ENCODE assay signal across 9 mouse cellular contexts in genomic region chr8:13529011-13529840, GRCm38 (mm10). TPM values are rescaled to one million over a fixed set of nuclear protein-coding genes. Genes with fewer than 3 reads are reported as not detected.
DNase-seq lines count a peak whose midpoint lies in the region; ATAC-seq and TF ChIP-seq lines count a peak whose summit lies in the region.
"Had no signal": no experiment of that assay in that cellular context is flagged by ENCODE, and none has a peak within 500 bp of the region (broad histone marks: within the 10 kb centered on the region; RNA-seq: fewer than 3 reads in every experiment).

No protein-coding gene starts in this region.

- TF ChIP-seq CTCF in liver, adult 2 months (IDR thresholded peaks at IDR 0.05; ENCODE audit: low read depth, low read length) = no peak
- TF ChIP-seq CTCF in liver, postnatal 0 days (IDR thresholded peaks at IDR 0.05; ENCODE audit: low read depth) = no peak
- TF ChIP-seq CTCF in cerebellum, adult 2 months (IDR thresholded peaks at IDR 0.05; ENCODE audit: borderline replicate concordance, insufficient read depth, low read depth, low read length) = no peak

- no peak overlapping the region for H3K4me3 ChIP-seq in liver, adult 2 months (ENCODE audit: insufficient read depth, low read depth, low read length)
- H3K4me3 ChIP-seq in liver, postnatal 0 days (ENCODE audit: low read depth, low read length) = no peak overlapping the region
- no peak overlapping the region for H3K4me3 ChIP-seq in embryonic facial prominence, embryonic 15.5 days (replicated peaks)
- H3K4me3 ChIP-seq in heart, embryonic 16.5 days (ENCODE audit: low read length) = no peak overlapping the region
- no peak overlapping the region for H3K4me3 ChIP-seq in neural tube, embryonic 15.5 days (replicated peaks)
- H3K4me3 ChIP-seq in cerebellum, adult 2 months (replicated peaks; ENCODE audit: insufficient read depth, low read depth, low read length) = no peak overlapping the region
- H3K4me3 ChIP-seq: myocyte had no signal

- H3K9ac ChIP-seq in liver, adult 2 months (ENCODE audit: low read depth, low read length) = no peak overlapping the region
- no peak overlapping the region for H3K9ac ChIP-seq in liver, postnatal 0 days (replicated peaks)
- no peak overlapping the region for H3K9ac ChIP-seq in embryonic facial prominence, embryonic 15.5 days
- H3K9ac ChIP-seq in heart, embryonic 16.5 days (ENCODE audit: low read length) = peak overlapping the region; percentile 49
- H3K9ac ChIP-seq in neural tube, embryonic 15.5 days (replicated peaks) = no peak overlapping the region

- no peak for DNase-seq in liver, adult 2 months (ENCODE audit: extremely low read depth, low read depth, low spot score)
- DNase-seq in liver, postnatal 0 days = no peak
- no peak for DNase-seq in cerebellum, adult 2 months
- DNase-seq in thymus, postnatal 14 days = no peak

- 80% methylated on average over 15 of the region's 15 CpGs for WGBS in liver, adult 2 months
- WGBS in liver, postnatal 0 days (ENCODE audit: insufficient replicate concordance) = 69% methylated on average over 15 of the region's 15 CpGs
- 48% methylated on average over 15 of the region's 15 CpGs for WGBS in embryonic facial prominence, embryonic 15.5 days
- 51% methylated on average over 15 of the region's 15 CpGs for WGBS in heart, embryonic 16.5 days
- 75% methylated on average over 15 of the region's 15 CpGs for WGBS in neural tube, embryonic 15.5 days
- 76% methylated on average over 15 of the region's 15 CpGs for WGBS in cerebellum, adult 2 months

- no peak for ATAC-seq in liver, postnatal 0 days
- peak; percentile 59 for ATAC-seq in embryonic facial prominence, embryonic 15.5 days (ENCODE audit: insufficient number of reproducible peaks, low FRiP score, low TSS enrichment, low read depth)
- peak; percentile 23 for ATAC-seq in heart, embryonic 16.5 days (replicated peaks; ENCODE audit: extremely low read depth, insufficient read depth, low FRiP score)
- ATAC-seq in neural tube, embryonic 15.5 days (ENCODE audit: low FRiP score) = no peak

- H3K27me3 ChIP-seq in liver, adult 2 months (ENCODE audit: control insufficient read depth, insufficient read depth, low read length) = no peaks in the 10 kb centered on the region
- no peaks in the 10 kb centered on the region for H3K27me3 ChIP-seq in liver, postnatal 0 days (ENCODE audit: insufficient read depth, low read length)
- H3K27me3 ChIP-seq in embryonic facial prominence, embryonic 15.5 days = no peaks in the 10 kb centered on the region
- H3K27me3 ChIP-seq in heart, embryonic 16.5 days (ENCODE audit: control insufficient read depth, insufficient read depth, low read length) = no peaks in the 10 kb centered on the region
- no peaks in the 10 kb centered on the region for H3K27me3 ChIP-seq in neural tube, embryonic 15.5 days (replicated peaks)
- no peaks in the 10 kb centered on the region for H3K27me3 ChIP-seq in cerebellum, adult 2 months (ENCODE audit: control insufficient read depth, insufficient read depth, low read length)

- H3K79me2 ChIP-seq in liver, adult 2 months (ENCODE audit: control insufficient read depth, insufficient read depth, low read length) = no peaks in the 10 kb centered on the region

- TF ChIP-seq POLR2A in liver, adult 2 months (IDR thresholded peaks at IDR 0.05; ENCODE audit: extremely low read depth, insufficient read depth, low read length) = no peak
- no peak for TF ChIP-seq POLR2A in cerebellum, adult 2 months (IDR thresholded peaks at IDR 0.05; ENCODE audit: borderline replicate concordance, insufficient read depth, low read length)

- no peak overlapping the region for H3K4me2 ChIP-seq in liver, postnatal 0 days (ENCODE audit: low read depth, low read length)
- no peak overlapping the region for H3K4me2 ChIP-seq in embryonic facial prominence, embryonic 15.5 days (replicated peaks)
- H3K4me2 ChIP-seq in heart, embryonic 16.5 days (ENCODE audit: low read depth, low read length) = 0 out of 2 replicates have a peak overlapping the region, but pooled peaks have one; percentile 17
- no peak overlapping the region for H3K4me2 ChIP-seq in neural tube, embryonic 15.5 days

- H3K4me1 ChIP-seq in liver, adult 2 months (ENCODE audit: control insufficient read depth, insufficient read depth, low read length) = peaks cover 17% of the 10 kb centered on the region
- H3K4me1 ChIP-seq in liver, postnatal 0 days (ENCODE audit: insufficient read depth) = peaks cover 6% of the 10 kb centered on the region
- peaks cover 32% of the 10 kb centered on the region for H3K4me1 ChIP-seq in embryonic facial prominence, embryonic 15.5 days
- peaks cover 38% of the 10 kb centered on the region for H3K4me1 ChIP-seq in heart, embryonic 16.5 days (ENCODE audit: control insufficient read depth, insufficient read depth, low read length)
- H3K4me1 ChIP-seq in neural tube, embryonic 15.5 days = peaks cover 37% of the 10 kb centered on the region
- H3K4me1 ChIP-seq in cerebellum, adult 2 months (ENCODE audit: control insufficient read depth, insufficient read depth, low read length) = peaks cover 37% of the 10 kb centered on the region

- H3K27ac ChIP-seq in liver, adult 2 months (replicated peaks; ENCODE audit: insufficient read depth, low read depth, low read length) = peak overlapping the region; percentile 9; the same call in 1 of the 2 replicates
- H3K27ac ChIP-seq in liver, postnatal 0 days (ENCODE audit: low read depth) = no peak overlapping the region
- H3K27ac ChIP-seq in embryonic facial prominence, embryonic 15.5 days (replicated peaks) = peak overlapping the region; percentile 40; the same call in 1 of the 2 replicates
- H3K27ac ChIP-seq in heart, embryonic 16.5 days (ENCODE audit: low read length) = peak overlapping the region; percentile 88
- H3K27ac ChIP-seq in neural tube, embryonic 15.5 days (replicated peaks) = peak overlapping the region; percentile 28; the same call in 1 of the 2 replicates
- H3K27ac ChIP-seq in cerebellum, adult 2 months (ENCODE audit: insufficient read depth, low read length) = no peak overlapping the region

- H3K36me3 ChIP-seq in liver, adult 2 months (ENCODE audit: control insufficient read depth, insufficient read depth, low read length) = no peaks in the 10 kb centered on the region
- no peaks in the 10 kb centered on the region for H3K36me3 ChIP-seq in liver, postnatal 0 days (replicated peaks; ENCODE audit: insufficient read depth, low read length)
- no peaks in the 10 kb centered on the region for H3K36me3 ChIP-seq in embryonic facial prominence, embryonic 15.5 days
- H3K36me3 ChIP-seq in heart, embryonic 16.5 days (ENCODE audit: control insufficient read depth, insufficient read depth) = no peaks in the 10 kb centered on the region
- H3K36me3 ChIP-seq in neural tube, embryonic 15.5 days = no peaks in the 10 kb centered on the region

- no peaks in the 10 kb centered on the region; the same call in 1 of the 2 replicates for H3K9me3 ChIP-seq in liver, postnatal 0 days (ENCODE audit: low read length)
- no peaks in the 10 kb centered on the region for H3K9me3 ChIP-seq in embryonic facial prominence, embryonic 15.5 days (replicated peaks)
- H3K9me3 ChIP-seq in heart, embryonic 16.5 days (replicated peaks; ENCODE audit: control insufficient read depth, low read length) = peaks cover 5% of the 10 kb centered on the region
- H3K9me3 ChIP-seq in neural tube, embryonic 15.5 days (replicated peaks) = no peaks in the 10 kb centered on the region

- no peak for TF ChIP-seq EP300 in liver, postnatal 0 days (IDR thresholded peaks at IDR 0.05; ENCODE audit: low read depth)

RNA-seq across cellular contexts. Expression of gene 1700029H14Rik, which starts 33.0 kb away (rescaled TPM):
- not detected in 2 replicates for total RNA-seq in liver, adult 2 months (2014; rRNA removed)
- polyA plus RNA-seq in liver, adult 2 months (2012; rRNA removed) = not detected in 2 replicates
- not detected in 2 replicates for polyA plus RNA-seq in liver, postnatal 0 days (2015; fragmentation: Nextera tagmentation; extraction: Ambion mirVana)
- polyA plus RNA-seq in embryonic facial prominence, embryonic 15.5 days (2015; fragmentation: Nextera tagmentation; extraction: Ambion mirVana) = not detected in 2 replicates
- polyA plus RNA-seq in heart, embryonic 16.5 days (2015; fragmentation: Nextera tagmentation; extraction: Ambion mirVana) = not detected in 2 replicates
- polyA plus RNA-seq in neural tube, embryonic 15.5 days (2015; fragmentation: Nextera tagmentation; extraction: Ambion mirVana) = not detected in 2 replicates
- 0.18 TPM in 1 of 2 replicates, not detected in the other for polyA plus RNA-seq in cerebellum, adult 2 months (2012; rRNA removed)
- polyA plus RNA-seq: embryonic facial prominence, embryonic 11.5 days; myocyte had no signal

RNA-seq across cellular contexts. Expression of gene Gas6, which starts 34.9 kb away (rescaled TPM):
- total RNA-seq in liver, adult 2 months (2014; rRNA removed) = 23.9 and 25.5 TPM in 2 replicates
- polyA plus RNA-seq in liver, adult 2 months (2012; rRNA removed) = 36.6 and 50.5 TPM in 2 replicates
- 9.0 and 9.3 TPM in 2 replicates for polyA plus RNA-seq in liver, postnatal 0 days (2015; fragmentation: Nextera tagmentation; extraction: Ambion mirVana)
- 51.4 and 61.1 TPM in 2 replicates for polyA plus RNA-seq in embryonic facial prominence, embryonic 15.5 days (2015; fragmentation: Nextera tagmentation; extraction: Ambion mirVana)
- polyA plus RNA-seq in heart, embryonic 16.5 days (2015; fragmentation: Nextera tagmentation; extraction: Ambion mirVana) = 268 and 275 TPM in 2 replicates
- polyA plus RNA-seq in neural tube, embryonic 15.5 days (2015; fragmentation: Nextera tagmentation; extraction: Ambion mirVana) = 59.1 and 88.5 TPM in 2 replicates
- 141 and 145 TPM in 2 replicates for polyA plus RNA-seq in cerebellum, adult 2 months (2012; rRNA removed)

Comparison
In these comparisons a context has a peak if more than half of its experiments do, and no peak if none do; other contexts are left out.
1. H3K27ac ChIP-seq: peak in liver, adult 2 months (single experiment), embryonic facial prominence, embryonic 15.5 days (single experiment), heart, embryonic 16.5 days (single experiment) and neural tube, embryonic 15.5 days (single experiment); none in liver, postnatal 0 days (single experiment) and cerebellum, adult 2 months (single experiment).
2. ATAC-seq: peak in embryonic facial prominence, embryonic 15.5 days (single experiment) and heart, embryonic 16.5 days (single experiment); none in liver, postnatal 0 days (single experiment) and neural tube, embryonic 15.5 days (single experiment).